Mouse (Mus musculus) neural tube, embryonic 14.5 days (tissue): Measurements from ENCODE around the gene Ankrd36. TPM values are rescaled to one million over a fixed set of nuclear protein-coding genes. Genes with fewer than 3 reads are reported as not detected.
A peak's percentile ranks its signal among the peaks of the same experiment; 100 is the strongest.

ENCODE experiments used
- ATAC-seq: fragments of 200-750 bp; cut with Nextera tagmentation; 2 replicates; pipeline ENCODE4 v1.8.0; 2017; ENCODE audit warnings: low read depth, mild to moderate bottlenecking, moderate TSS enrichment, moderate library complexity
- H3K27ac ChIP-seq: fragments of 300-500 bp; sonication (generic); 2 replicates; pipeline ENCODE4 v1.5.1; 2014; ENCODE audit warnings: low read depth, mild to moderate bottlenecking, control low read depth, low read length, moderate library complexity, mixed read lengths
- H3K27me3 ChIP-seq: fragments of 300-500 bp; sonication (generic); 2 replicates; pipeline ENCODE4 v1.6.1; 2014; ENCODE audit warnings: low read length; ENCODE audit not compliant: control insufficient read depth, insufficient read depth
- H3K36me3 ChIP-seq: fragments of 300-500 bp; sonication (generic); 2 replicates; pipeline ENCODE4 v1.6.1; 2014; ENCODE audit warnings: low read length, mixed read lengths; ENCODE audit not compliant: control insufficient read depth, insufficient read depth
- H3K4me1 ChIP-seq: fragments of 300-500 bp; sonication (generic); 2 replicates; pipeline ENCODE4 v1.6.1; 2014; ENCODE audit warnings: low read length; ENCODE audit not compliant: control insufficient read depth, insufficient read depth
- H3K4me2 ChIP-seq: fragments of 300-500 bp; sonication (generic); 2 replicates; pipeline ENCODE4 v1.6.1; 2014; ENCODE audit warnings: mild to moderate bottlenecking, low read depth, low read length, control low read depth
- H3K4me3 ChIP-seq: fragments of 300-500 bp; sonication (generic); 2 replicates; pipeline ENCODE4 v1.5.1; 2014; ENCODE audit warnings: low read depth, low read length, control low read depth, mixed read lengths
- H3K9ac ChIP-seq: fragments of 300-500 bp; sonication (generic); replicated peaks from 2 replicates; pipeline ENCODE4 v1.6.1; 2014; ENCODE audit warnings: low read depth, mild to moderate bottlenecking, control low read depth, low read length, mixed read lengths
- H3K9me3 ChIP-seq: fragments of 300-500 bp; sonication (generic); 2 replicates; pipeline ENCODE4 v1.6.1; 2016; ENCODE audit warnings: low read length; ENCODE audit not compliant: control insufficient read depth
- WGBS: fragments of 180-500 bp; shearing (Covaris S2); extraction: QIAGEN DNeasy Blood & Tissue Kit; methylation state at CpG from one replicate; pipeline ENCODE4 v1.1.7; 2014; 5-methylcytosine and 5-hydroxymethylcytosine counted together
- polyA plus RNA-seq: library from polyadenylated mRNA; unstranded; fragments of >200 nt; fragmentation: Nextera tagmentation; extraction: Ambion mirVana; gene quantifications from 2 replicates; pipeline ENCODE4 v1.2.1, GENCODE M21; 2014

The Ankrd36 gene
- not detected in 2 replicates for polyA plus RNA-seq

DNA sequence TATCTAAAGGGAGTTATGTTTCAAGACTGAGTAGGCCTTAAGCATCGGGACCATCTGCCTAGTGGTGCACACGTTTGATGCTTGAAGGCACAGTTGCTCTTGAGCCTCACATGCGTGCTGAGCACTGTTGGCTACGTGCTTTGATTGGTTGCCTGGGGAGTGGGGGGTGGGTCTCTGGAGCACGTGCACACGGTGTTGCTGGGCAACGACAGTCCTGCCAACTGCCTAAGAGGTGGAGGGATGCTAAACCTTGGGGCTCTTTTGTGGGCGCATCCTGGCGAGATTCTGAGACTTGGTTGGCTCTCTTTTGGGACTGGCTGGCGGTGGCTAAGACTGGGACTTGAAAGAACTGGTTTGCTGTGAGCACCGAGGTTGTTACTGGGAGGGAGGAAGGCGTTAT lies at the start of gene Ankrd36:
Gene Ankrd36, plus strand, starts transcription at position 211 of the 400 bp plus-strand sequence.
- Histone ChIP-seq H3K27ac (no peak within 1 kb of the TSS), H3K36me3 (no peaks in the 10 kb centered on the region), H3K4me1 (no peaks in the 10 kb centered on the region), H3K4me2 (no peak within 1 kb of the TSS), H3K9me3 (no peaks in the 10 kb centered on the region), H3K4me3 (no peak within 1 kb of the TSS), H3K9ac (no peak within 1 kb of the TSS), H3K27me3 (no peaks in the 10 kb centered on the region)
- WGBS: 73% methylated on average over 12 of the region's 12 CpGs
- no peak for ATAC-seq

DNA sequence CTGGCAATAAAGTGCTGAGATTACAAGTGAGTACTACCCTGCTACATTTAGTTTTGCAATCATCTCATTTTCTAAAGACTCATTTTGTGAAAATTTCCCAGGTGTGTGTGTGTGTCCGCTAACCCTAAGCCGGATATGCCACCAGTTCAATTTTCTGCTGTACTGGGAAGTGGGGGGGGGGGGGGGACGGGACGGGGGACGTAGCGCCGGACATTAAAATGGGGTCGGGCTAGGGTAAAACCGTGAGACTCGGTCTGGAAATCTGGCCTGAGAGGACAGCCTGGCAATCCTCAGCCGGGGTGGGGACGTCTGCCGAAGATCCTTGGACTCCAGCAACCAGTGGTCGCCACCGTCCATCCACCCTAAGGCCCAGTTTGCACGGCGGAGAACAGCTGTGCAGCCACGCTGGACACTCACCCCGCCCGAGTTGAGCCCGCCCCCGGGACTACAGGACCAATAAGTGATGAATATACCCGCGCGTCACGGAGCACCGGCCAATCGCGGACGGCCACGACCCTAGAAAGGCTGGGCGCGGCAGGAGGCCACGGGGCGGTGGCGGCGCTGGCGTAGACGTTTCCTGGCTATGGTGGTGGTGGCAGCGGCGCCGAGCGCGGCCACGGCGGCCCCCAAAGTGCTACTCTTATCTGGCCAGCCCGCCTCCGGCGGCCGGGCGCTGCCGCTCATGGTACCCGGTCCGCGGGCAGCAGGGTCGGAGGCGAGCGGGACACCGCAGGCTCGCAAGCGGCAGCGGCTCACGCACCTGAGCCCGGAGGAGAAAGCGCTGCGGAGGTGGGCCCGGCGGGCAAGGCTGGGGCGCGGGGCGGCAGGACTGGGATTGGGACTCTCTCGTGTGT lies 48.8 kb upstream of the Ankrd36 start, which contains the start of gene Xbp1:
Gene Xbp1, plus strand, starts transcription at position 248 of the 854 bp plus-strand sequence.
- peak within 1 kb of the TSS; percentile 73 for H3K4me2 ChIP-seq
- peak within 1 kb of the TSS; percentile 91 for H3K27ac ChIP-seq
- H3K9me3 ChIP-seq: no peaks in the 10 kb centered on the region
- peak within 1 kb of the TSS; percentile 98 for H3K4me3 ChIP-seq
- no peaks in the 10 kb centered on the region for H3K27me3 ChIP-seq
- peaks cover 23% of the 10 kb centered on the region for H3K4me1 ChIP-seq
- WGBS: under 1% methylated on average over 61 of the region's 72 CpGs
- H3K36me3 ChIP-seq: peaks cover 27% of the 10 kb centered on the region
- ATAC-seq: peak; percentile 98
- peak within 1 kb of the TSS; percentile 99 for H3K9ac ChIP-seq

DNA sequence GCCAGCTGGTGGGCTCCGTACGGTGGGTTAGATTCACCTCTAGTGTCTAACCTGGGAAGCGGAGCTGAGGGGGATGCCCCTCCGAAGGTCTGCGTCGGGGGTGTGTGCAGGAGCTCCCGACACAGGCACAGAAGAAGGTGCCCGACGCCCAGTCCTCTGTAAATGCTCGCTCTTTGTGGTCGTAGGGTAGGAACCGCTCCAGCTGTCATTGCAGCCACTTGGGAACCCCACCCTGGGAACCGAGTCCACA lies 48.3 kb upstream of the Ankrd36 start:
- WGBS: 0% methylated on average over 13 of the region's 13 CpGs
- ATAC-seq: no peak
- peak overlapping the region; percentile 73 for H3K4me2 ChIP-seq
- no peaks in the 10 kb centered on the region for H3K27me3 ChIP-seq
- peak overlapping the region; percentile 98 for H3K4me3 ChIP-seq
- H3K9me3 ChIP-seq: no peaks in the 10 kb centered on the region
- H3K9ac ChIP-seq: peak overlapping the region; percentile 99
- peak overlapping the region; percentile 91 for H3K27ac ChIP-seq
- peaks cover 23% of the 10 kb centered on the region for H3K4me1 ChIP-seq
- H3K36me3 ChIP-seq: peaks cover 33% of the 10 kb centered on the region

DNA sequence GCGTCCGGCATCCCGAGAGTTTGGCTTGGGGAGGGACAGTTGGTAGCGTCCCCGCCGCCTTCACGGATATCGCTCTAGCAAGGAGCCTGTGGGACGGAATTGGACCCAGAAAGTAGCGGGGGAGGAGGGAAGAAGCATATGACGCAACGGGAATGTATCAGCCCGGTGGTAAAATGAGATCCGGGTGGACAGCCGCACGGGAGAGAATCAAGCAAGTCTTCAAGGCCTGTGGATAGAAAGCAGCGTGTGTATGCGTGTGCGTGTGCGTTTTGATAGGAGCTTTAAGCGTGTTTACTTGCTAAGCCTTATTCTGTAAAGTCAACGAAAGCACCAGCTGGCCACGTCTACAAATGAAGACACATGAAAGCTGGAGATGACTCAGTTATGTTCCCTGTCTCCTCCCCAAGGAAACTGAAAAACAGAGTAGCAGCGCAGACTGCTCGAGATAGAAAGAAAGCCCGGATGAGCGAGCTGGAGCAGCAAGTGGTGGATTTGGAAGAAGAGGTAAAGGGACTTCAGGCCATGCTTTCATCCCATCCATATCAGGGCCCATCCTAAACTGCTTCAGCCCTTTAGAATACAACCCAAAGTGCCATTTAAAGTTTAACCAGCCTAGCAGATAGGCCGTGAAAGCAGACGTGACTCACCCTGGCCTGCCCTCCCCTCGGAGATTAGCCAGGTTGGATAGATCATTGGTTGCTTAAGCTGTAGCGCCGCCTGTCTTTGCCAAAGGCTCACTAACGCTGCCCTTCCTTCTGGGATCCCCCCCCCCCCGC lies 47.8 kb upstream of the Ankrd36 start:
- peaks cover 23% of the 10 kb centered on the region for H3K4me1 ChIP-seq
- no peaks in the 10 kb centered on the region for H3K9me3 ChIP-seq
- ATAC-seq: peak; percentile 15
- H3K36me3 ChIP-seq: peaks cover 38% of the 10 kb centered on the region
- peak overlapping the region; percentile 99 for H3K9ac ChIP-seq
- peak overlapping the region; percentile 91 for H3K27ac ChIP-seq
- peak overlapping the region; percentile 73 for H3K4me2 ChIP-seq
- peak overlapping the region; percentile 98 for H3K4me3 ChIP-seq
- H3K27me3 ChIP-seq: no peaks in the 10 kb centered on the region
- WGBS: under 1% methylated on average over 34 of the region's 34 CpGs

DNA sequence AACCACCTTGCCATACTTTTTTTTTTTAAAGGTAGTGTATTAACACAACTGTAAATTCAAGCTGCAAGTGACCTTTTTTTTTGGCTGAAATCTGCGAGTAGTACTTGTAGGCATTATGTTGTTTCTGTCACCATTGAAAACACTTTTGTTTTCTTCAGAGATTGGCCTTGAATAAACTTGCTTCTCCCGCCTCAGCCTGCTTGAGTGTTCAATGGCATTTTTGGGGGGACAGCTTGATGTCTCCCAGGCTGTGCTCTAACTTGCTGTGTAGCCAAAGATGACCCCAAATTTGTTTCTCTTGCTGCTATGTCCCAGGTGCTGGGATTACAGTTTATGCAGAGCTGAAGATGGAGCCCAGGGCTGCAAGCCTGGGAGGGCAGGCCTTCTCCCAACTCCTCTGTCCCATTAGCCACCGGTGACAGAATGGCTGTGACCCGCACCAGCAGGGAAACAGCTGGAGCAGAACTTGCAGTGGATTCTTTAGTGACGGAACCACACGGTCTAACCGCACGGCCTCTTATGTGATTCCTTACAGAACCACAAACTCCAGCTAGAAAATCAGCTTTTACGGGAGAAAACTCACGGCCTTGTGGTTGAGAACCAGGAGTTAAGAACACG lies 46.6 kb upstream of the Ankrd36 start:
- H3K4me1 ChIP-seq: peaks cover 23% of the 10 kb centered on the region
- no peak overlapping the region for H3K27ac ChIP-seq
- no peak overlapping the region for H3K9ac ChIP-seq
- ATAC-seq: no peak
- no peak overlapping the region for H3K4me3 ChIP-seq
- H3K4me2 ChIP-seq: peak overlapping the region; percentile 73
- peaks cover 40% of the 10 kb centered on the region for H3K36me3 ChIP-seq
- H3K27me3 ChIP-seq: no peaks in the 10 kb centered on the region
- H3K9me3 ChIP-seq: no peaks in the 10 kb centered on the region
- WGBS: 92% methylated on average over 11 of the region's 11 CpGs

DNA sequence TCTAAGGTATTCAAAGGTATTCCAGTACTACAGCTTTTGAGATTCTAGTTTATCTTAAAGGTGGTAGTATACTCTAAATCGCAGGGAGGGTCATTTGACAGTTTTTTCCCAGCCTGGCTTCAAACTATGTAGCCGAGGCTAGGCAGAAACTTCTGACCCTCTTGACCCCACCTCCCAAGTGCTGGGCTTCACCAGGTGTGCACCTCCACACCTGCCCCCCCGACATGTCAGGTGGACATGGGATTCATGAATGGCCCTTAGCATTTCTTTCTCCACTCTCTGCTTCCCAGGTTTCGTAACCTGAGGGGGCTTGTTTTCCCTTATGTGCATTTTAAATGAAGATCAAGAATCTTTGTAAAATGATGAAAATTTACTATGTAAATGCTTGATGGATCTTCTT lies 44.1 kb upstream of the Ankrd36 start:
- 94% methylated on average over 4 of the region's 4 CpGs for WGBS
- ATAC-seq: no peak
- H3K36me3 ChIP-seq: peaks cover 51% of the 10 kb centered on the region

DNA sequence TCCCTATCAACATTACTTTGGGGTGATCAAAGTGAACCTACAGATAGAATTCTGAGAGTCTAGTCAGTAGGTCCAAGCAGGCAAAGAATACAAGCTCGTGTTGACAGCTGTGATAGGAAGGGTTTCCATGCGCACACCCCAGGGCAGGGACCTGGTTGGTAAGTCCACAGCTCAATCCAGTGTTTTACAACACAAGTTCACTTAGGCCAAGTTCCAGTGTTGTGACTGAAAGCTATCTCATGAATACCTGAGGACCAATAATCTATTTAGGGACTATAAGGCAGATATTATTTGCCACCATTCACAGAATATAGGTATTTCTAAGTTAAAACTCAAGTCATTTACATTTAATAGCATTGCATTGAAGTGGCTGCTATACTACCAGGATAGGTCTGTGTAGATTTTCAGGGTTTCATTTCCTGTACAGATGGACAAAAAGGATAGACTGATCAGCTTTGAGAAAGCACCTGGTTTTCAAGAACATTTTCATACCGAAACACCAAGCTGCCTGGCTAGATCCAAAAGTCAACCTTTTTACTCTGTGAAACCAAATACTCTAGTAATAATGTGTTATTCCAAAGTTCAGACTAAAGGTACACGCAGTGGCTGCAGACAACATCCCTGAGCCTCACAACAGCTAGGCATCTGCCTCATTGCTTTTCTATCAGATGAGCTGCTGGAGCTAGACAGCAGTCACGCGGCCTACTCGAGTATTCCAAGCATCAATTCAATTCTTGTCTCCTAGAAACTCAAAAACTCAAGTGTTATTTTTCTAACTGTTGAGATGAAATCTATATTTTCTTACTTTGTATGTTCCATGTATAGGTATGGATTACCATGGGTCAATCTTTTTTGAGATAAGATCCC lies 42.7 kb upstream of the Ankrd36 start:
- no peaks in the 10 kb centered on the region for H3K27me3 ChIP-seq
- peaks cover 59% of the 10 kb centered on the region for H3K36me3 ChIP-seq
- H3K4me3 ChIP-seq: no peak overlapping the region
- peaks cover 17% of the 10 kb centered on the region for H3K4me1 ChIP-seq
- H3K9ac ChIP-seq: no peak overlapping the region
- H3K9me3 ChIP-seq: no peaks in the 10 kb centered on the region
- WGBS: 92% methylated on average over 7 of the region's 7 CpGs
- no peak overlapping the region for H3K4me2 ChIP-seq
- ATAC-seq: no peak
- no peak overlapping the region for H3K27ac ChIP-seq

More for the DNA sequence above, 44.1 kb upstream of the Ankrd36 start:
- no peak overlapping the region for H3K4me3 ChIP-seq
- H3K27me3 ChIP-seq: no peaks in the 10 kb centered on the region
- no peak overlapping the region for H3K27ac ChIP-seq
- no peaks in the 10 kb centered on the region for H3K9me3 ChIP-seq
- peaks cover 19% of the 10 kb centered on the region for H3K4me1 ChIP-seq
- H3K4me2 ChIP-seq: no peak overlapping the region
- H3K9ac ChIP-seq: no peak overlapping the region

DNA sequence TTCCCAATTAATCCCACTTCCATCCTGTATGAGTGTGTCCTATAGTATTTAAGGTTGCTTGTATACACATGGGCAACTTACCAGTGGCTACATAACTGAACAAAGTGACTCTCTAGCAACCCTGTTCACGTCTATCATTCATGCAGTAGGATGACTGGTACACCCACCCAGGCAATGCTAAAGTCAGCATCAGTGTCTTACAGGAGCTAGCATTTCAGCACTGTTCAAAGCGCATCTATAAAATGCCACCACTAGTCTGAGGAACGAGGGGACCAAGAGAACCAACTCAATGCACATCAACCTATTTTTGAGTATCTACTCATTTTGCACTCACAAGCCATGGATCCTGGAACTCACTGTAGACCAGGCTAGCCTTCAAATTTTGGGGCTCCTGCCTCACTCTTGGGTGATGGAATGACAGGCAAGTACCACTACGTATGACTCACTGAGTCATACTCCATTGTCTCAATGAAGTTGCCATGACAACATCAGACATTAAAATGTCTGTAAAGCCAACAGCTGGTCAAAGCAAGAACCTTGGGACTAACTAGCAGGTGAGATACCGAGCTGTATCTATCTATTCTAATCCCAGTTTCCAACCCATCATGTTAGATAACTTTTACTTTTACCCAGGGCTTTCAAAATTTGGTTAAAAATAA lies 41.5 kb upstream of the Ankrd36 start:
- WGBS: 77% methylated on average over 5 of the region's 5 CpGs
- H3K36me3 ChIP-seq: peaks cover 67% of the 10 kb centered on the region
- peaks cover 6% of the 10 kb centered on the region for H3K4me1 ChIP-seq
- no peaks in the 10 kb centered on the region for H3K9me3 ChIP-seq
- no peak overlapping the region for H3K9ac ChIP-seq
- no peak overlapping the region for H3K4me2 ChIP-seq
- H3K27me3 ChIP-seq: no peaks in the 10 kb centered on the region
- ATAC-seq: no peak
- no peak overlapping the region for H3K27ac ChIP-seq
- no peak overlapping the region for H3K4me3 ChIP-seq
